Mouse (Mus musculus): ENCODE data around the gene Slc5a5. TPM values are rescaled to one million over a fixed set of nuclear protein-coding genes. Genes with fewer than 3 reads are reported as not detected.

The Slc5a5 gene
- 1 to 10 TPM; 5.9 to 8.0 TPM for total RNA-seq (2021)
- long read RNA-seq, experiment 1, partial matches to known transcripts = 18 of 22 reads
- long read RNA-seq, experiment 1, other reads (novel, unspliced or antisense) = 1 of 22 reads
- long read RNA-seq, experiment 2, partial matches to known transcripts = 21 of 23 reads
- long read RNA-seq, experiment 2, other reads (novel, unspliced or antisense) = 0 of 23 reads

DNA sequence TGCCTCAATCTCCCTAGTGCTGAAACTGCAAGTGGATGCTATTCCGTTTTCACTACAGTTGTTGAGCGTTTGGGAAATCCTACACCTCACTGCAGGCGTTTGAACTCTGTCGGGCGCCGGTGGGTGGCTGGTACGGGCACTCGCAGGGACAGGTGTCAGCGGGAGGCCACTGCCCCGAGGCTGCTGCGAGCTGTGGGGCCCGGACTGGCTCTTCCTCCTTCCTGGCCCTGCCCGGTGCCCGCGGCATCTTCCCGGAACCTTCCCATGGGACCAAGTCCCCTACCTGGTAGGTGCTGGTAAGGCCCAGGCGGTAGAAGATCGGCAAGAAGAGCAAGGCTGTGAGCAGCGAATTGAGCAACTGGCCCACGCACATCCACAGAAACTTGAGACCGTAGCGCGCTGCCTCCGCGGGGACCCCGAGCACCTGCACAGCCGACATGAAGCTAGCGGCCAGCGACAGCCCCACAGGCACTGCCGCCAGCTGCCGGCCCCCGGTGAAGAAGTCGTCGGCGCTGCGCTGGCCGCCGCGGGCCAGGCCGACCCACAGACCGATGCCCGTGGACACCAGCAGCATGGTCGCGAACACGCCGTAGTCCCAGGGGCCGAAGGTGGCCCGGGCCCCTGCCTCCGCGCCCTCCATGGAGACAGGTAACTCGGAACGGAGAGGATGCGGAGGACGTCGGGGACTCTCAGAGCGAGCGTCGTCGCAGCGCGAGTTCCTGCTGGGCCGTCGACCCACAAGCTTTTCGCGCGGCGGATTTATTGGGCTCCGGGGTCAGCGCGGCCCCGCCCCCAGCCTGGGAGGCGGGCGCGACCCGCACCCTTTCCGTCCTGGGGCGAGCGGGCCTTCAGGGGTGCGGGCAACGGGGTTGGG, at the start of gene Slc5a5:
Slc5a5 (minus strand) TSS at position 736 of the 874 bp plus-strand sequence.
- H3K27ac ChIP-seq = no peak within 1 kb of the TSS
- no peak for TF ChIP-seq CTCF (conservative IDR thresholded peaks at IDR 0.05)
- DNase-seq (ENCODE audit: low spot score in 2 of 2) = no peak
- no peak within 1 kb of the TSS for H3K4me3 ChIP-seq

DNA sequence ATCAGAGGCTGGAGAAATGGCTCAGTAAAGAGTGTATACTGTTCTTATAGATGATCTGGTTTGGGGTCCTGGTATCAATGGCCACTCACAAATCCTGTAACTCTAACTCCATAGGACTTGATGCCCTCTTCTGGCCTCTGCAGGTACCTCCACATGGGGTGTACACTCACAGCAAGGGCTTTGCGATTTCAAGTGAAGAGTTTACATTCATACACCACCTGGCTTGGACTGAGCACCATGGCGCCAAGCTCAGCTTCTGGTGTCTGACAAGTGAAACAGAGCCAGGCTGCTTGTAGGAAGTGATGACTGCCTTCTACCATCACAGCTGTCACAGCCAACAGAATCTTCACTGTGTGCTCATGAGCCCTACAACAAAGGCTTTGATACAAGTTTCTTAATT, 48.9 kb upstream of the Slc5a5 start:
- Histone ChIP-seq H3K27ac (no peak overlapping the region), H3K4me3 (no peak overlapping the region)
- peak; percentile 50 for TF ChIP-seq CTCF (conservative IDR thresholded peaks at IDR 0.05)
- peak in 1 of 2 experiments; percentile 37 for DNase-seq (ENCODE audit: low spot score in 2 of 2)

DNA sequence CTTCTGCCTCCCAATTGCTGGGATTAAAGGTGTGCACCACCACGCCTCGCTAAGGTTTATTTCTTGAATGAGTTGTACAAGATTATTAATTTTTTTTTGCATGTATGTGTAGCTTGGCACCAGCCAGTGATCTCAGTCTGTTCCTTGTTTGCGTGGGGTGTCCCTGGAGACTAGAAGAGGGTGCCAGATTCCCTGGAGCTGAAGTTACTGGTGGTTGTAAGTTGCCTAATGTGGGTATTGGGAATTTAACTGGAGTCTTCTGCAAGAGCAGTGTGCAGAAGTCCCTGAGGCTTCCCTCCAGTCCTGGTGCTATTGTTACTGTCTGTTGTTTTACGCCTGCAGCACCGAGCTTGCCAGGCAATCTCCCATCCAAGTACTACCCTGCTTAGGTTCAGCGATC, 44.6 kb upstream of the Slc5a5 start:
- DNase-seq (ENCODE audit: low spot score in 2 of 2) = peak in 1 of 2 experiments; percentile 52
- Histone ChIP-seq H3K27ac (peak overlapping the region; percentile 74; the same call in 1 of the 2 replicates), H3K4me3 (no peak overlapping the region)
- no peak for TF ChIP-seq CTCF (conservative IDR thresholded peaks at IDR 0.05)

DNA sequence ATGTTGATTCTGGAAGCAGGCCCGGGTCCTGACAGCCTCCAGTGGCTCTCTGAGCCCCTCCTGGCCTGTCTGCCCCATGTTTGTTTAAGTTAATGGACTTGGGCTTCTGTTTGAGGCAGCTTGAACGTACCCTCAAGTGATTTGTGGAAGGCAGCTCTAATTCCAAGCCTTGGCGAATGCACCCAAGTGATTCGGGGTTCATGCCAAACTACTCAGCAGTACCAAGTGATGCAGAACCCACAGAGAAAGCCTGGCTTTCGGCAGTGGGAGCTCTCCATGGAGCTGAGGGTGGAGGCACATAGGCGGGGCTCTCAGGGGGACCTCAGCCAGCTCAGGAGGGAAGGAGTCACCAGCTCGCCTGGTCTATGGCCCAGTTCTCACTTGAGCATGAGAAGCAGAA, 42.2 kb upstream of the Slc5a5 start:
- no peak for TF ChIP-seq CTCF (conservative IDR thresholded peaks at IDR 0.05)
- Histone ChIP-seq H3K27ac (peak overlapping the region; percentile 74), H3K4me3 (no peak overlapping the region)
- peak in 1 of 2 experiments; percentile 45 for DNase-seq (ENCODE audit: low spot score in 2 of 2)

DNA sequence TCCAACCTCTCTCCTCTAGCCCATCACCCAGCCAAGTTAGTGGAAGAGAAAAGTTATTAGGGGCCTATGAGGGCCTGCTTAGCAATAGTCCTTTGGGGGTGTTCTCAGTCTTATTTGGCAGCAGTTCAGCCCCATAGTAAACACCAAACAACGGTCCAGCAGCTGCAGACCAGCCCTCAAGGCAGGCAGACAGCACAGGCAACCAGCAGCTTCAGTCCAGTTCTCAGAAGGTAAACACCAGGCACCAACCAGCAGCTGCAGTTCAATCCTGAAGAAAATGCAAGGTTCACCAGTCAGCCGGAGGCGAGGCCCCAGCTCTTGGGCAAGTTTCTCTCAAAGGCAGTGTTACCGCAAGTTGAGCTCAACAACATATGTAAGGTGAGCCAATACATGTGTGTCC, 40.5 kb upstream of the Slc5a5 start:
- no peak for DNase-seq (ENCODE audit: low spot score in 2 of 2)
- no peak for TF ChIP-seq CTCF (conservative IDR thresholded peaks at IDR 0.05)
- no peak overlapping the region for H3K27ac ChIP-seq
- H3K4me3 ChIP-seq = no peak overlapping the region

DNA sequence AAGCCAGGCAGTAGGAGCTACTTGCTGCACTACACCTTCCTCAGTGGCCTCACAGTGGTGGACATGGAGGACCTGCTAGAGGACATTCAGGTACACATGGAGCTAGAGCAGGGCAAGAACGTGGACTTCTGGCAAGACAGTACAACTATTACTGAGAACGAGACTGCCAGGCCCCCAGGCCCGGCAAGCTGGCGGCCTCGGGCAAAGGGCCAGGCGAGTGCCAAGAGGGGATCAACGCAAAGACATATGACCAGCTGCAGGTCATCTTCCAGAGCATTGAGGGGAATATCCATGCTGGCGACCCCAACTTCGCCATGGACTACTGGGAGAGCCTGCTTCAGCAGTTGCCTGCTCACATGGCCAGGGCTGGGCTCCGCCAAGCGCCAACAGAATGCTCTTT, 39.2 kb upstream of the Slc5a5 start:
- H3K4me3 ChIP-seq = no peak overlapping the region
- no peak for TF ChIP-seq CTCF (conservative IDR thresholded peaks at IDR 0.05)
- no peak for DNase-seq (ENCODE audit: low spot score in 2 of 2)
- no peak overlapping the region for H3K27ac ChIP-seq

DNA sequence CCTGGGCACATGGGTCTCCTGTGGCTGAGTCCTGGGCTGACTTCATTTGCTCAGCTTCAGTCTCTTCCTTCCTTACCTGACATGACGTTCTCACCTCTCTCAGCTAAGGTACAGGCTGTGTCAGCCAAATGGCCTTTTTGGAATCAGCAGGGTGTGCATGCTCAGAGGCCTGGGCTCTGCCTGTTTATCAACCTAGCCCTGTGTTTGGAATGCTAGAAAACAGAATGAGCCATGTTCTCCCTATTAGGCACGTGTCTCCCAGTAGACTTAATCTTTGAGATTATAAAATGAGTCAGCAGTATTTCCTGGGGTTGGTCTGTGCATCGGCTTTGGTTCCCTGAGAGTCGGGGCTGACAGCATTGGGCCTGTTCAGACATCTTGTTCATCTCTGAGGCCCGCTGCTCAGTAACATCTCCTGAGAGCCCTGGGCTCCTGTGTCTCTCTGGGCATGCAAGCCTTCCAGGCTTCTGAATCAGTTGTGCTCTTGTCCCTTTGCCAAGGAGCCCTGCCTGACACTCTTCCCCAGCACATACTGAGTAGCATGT, 36.3 kb upstream of the Slc5a5 start:
- no peak for TF ChIP-seq CTCF (conservative IDR thresholded peaks at IDR 0.05)
- no peak overlapping the region for H3K4me3 ChIP-seq
- peak overlapping the region; percentile 59; the same call in 1 of the 2 replicates for H3K27ac ChIP-seq
- no peak for DNase-seq (ENCODE audit: low spot score in 2 of 2)

DNA sequence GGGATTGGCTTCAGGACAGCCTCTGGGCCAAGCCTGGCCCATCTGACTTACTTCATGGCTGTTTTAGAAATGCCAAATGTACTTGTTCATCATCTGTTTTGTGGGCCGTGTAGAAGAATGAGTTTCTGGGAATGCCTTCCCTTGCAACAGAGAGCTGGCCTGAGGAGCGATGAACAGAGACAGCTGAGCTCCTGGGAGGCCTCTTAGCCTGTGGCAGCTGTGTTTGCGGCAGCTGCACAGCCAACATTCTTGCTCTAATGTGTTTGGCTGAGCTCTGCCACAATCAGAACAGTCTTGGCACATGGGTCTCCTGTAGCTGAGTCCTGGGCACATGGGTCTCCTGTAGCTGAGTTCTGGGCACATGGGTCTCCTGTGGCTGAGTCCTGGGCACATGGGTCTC, 35.5 kb upstream of the Slc5a5 start:
- TF ChIP-seq CTCF (conservative IDR thresholded peaks at IDR 0.05) = no peak
- no peak for DNase-seq (ENCODE audit: low spot score in 2 of 2)
- H3K4me3 ChIP-seq = no peak overlapping the region
- H3K27ac ChIP-seq = peak overlapping the region; percentile 53; the same call in 1 of the 2 replicates

DNA sequence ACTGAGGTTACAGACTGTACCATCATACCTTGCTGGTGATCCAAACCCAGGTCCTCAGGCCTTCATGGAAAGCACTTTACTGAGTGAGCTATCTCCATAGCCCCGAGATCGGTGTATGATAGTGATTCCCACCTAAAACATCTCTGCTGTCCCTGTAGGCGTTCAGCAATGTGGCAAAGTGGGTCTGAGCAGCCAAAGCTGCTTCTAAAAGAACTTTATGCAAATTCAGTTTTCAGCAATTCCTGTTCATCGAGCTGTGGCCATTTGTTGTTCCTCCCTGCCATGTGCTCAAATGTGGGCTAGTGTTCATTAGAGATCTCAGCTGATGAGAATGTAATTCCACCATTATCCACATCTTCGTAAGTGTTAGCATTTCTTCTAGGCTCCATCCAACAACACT, 33.8 kb upstream of the Slc5a5 start:
- 0 out of 2 replicates have a peak, but pooled peaks have one; percentile 10 for TF ChIP-seq CTCF (conservative IDR thresholded peaks at IDR 0.05)
- Histone ChIP-seq H3K4me3 (no peak overlapping the region), H3K27ac (peak overlapping the region; percentile 74)
- peak in 1 of 2 experiments; percentile 67 for DNase-seq (ENCODE audit: low spot score in 2 of 2)

DNA sequence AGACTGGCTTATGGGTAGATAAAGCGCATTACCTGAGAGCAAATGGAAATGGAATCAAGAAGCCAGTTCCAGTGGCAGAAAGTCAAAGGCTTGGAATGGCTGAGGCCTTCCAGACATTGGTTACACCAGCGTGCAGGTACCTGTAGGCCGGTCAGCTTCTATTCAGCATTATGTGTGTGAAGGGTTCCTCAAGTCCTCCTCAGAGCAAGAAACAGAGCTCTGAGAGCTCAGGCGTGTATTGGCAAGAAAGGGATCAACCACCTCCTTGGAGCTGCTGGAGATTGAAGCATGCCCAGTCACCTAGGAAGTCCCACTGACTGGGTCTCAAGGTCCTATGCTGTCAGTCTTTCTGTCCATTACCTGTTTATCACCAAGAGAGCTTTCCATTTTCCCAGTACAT, 33.2 kb upstream of the Slc5a5 start:
- peak in 1 of 2 experiments; percentile 4 for DNase-seq (ENCODE audit: low spot score in 2 of 2)
- H3K4me3 ChIP-seq = no peak overlapping the region
- TF ChIP-seq CTCF (conservative IDR thresholded peaks at IDR 0.05) = no peak
- peak overlapping the region; percentile 59; the same call in 1 of the 2 replicates for H3K27ac ChIP-seq

DNA sequence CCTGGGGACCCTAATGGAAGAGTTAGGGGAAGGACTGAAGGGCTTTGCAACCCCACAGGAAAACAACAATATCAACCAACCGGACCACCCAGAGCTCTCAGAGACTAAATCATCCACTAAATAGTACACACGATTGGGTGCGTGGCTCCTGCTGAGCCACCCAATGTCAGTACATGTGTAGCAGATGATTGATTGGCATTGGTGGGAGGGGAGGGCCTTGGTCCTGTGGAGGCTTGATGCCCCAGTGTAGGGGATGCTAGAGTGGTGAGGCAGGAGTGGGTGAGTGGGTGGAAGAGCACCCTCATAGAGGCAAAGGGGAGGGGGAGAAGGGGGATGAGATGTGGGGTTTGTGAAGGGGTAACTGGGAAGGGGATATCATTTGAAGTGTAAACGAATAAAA, 31.6 kb upstream of the Slc5a5 start:
- no peak for TF ChIP-seq CTCF (conservative IDR thresholded peaks at IDR 0.05)
- peak overlapping the region; percentile 41; the same call in 1 of the 2 replicates for H3K27ac ChIP-seq
- DNase-seq (ENCODE audit: low spot score in 2 of 2) = peak in 1 of 2 experiments; percentile 8

DNA sequence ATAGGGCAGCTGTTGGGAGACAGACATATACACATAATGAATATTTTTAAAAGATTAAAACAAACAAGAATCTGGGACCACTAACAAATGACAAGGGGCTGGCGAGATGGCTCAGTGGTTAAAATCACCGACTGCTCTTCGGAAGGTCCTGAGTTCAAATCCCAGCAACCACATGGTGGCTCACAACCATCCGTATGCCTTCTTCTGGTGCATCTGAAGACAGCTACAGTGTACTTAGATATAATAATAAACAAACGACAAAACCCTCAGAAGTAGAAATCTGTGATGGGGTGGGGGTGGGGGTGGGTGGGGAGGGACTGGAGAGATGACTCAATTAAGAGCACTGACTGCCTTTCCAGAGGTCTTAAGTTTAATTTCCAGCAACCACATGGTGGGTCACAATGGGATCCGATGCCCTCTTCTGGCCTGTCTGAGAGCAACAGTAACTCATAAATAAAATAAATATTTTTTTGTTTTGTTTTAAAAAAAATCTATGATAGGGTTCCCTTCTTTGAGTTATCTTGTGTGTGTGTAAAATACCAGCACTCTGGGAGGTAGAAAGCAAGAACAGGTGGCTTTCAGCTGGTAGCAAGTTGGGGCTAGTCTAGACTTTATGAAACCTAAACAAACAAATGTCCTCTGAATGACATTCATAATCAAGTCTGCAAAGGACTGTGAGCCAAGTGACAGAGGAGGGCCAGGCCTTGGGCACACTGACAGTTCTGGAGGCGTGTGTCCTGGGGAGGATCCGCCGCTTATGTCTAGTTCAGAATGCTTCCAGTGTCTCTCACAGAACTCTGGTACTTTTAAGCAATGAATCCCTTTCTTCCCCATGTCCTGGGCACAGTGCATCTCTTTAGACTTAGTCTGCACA, 27.7 kb upstream of the Slc5a5 start:
- no peak overlapping the region for H3K27ac ChIP-seq

More for the DNA sequence above, 31.6 kb upstream of the Slc5a5 start:
- no peak overlapping the region for H3K4me3 ChIP-seq

More for the DNA sequence above, 27.7 kb upstream of the Slc5a5 start:
- no peak overlapping the region for H3K4me3 ChIP-seq
- peak; percentile 54 for TF ChIP-seq CTCF (conservative IDR thresholded peaks at IDR 0.05)
- DNase-seq (ENCODE audit: low spot score in 2 of 2) = peak in 1 of 2 experiments; percentile 9

All from layer of hippocampus, adult 2 months (tissue).